Mouse (Mus musculus): ENCODE measurements at regions not wholly inside any gene's neighbourhood (a gene's known extent, or its start where the extent isn't known, plus 50 kb on each side); places are given as distances from the start of the nearest gene placed in this dataset.

GRCm38 (mm10) chr6:81586441-81587117 is 336.9 kb upstream of the Gcfc2 start:
- no peak for DNase-seq

- DNase-seq = peak; percentile 6
Observed at GRCm38 (mm10) chr6:81589727-81590126, 333.7 kb upstream of the Gcfc2 start.

DNA sequence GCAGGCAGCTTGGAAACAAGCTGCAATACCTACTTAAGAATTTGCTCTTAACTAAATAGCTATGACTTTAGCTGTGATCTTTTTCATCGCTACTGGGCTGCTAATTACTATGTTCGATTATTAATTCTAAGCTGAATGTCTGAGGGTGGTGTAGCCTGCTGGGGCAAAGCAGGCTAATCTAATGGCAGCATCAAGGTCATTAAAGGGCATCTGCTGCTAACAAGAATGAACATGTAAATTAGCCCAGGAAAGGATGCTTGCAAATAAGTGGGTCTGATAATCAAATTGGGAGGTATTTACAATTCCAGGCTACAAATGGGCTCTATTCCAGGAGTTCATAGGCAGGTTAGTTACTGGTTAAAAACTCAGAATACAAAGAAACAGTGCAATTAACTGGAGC is 327.5 kb upstream of the Gcfc2 start:
- no peak for DNase-seq

DNA sequence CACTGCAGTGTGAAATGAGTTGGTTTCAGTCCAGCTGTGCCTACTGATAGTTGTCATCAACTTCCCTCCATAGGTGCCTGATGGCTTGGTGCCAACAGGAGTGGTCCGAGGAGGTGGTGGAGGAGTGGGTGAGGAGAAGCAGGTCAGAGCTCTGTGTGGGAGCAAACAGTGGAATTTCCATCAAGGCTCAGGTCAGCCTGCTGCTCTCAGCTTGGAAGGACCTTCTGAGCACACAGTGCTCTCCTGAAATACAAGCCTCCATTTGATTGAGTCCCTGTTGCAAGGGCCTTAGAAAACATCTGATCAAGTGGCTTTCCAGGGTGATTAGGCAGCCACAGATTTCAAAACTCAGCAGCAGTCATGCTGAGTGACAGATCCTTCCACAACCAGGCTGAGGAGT is 314.8 kb upstream of the Gcfc2 start:
- no peak for DNase-seq

DNA sequence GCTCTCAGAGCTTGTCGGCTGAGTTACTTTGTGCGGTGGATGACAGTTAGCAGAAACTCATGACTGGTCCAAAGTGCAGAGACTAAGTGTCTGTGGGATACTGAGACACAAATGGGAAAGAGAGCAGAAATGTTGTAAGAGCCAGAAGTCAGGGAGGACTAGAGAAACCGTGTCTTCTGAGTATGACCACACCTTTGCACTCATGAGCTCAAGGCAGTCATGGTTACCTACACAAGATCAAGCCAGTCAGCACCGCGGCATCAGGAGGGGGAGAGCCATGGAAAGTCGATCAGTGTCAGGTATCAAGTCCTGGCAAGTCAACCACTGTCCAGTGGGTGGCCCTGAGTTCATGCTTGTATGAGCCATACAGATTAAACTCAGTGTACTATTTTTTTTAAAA is 311.5 kb upstream of the Gcfc2 start:
- DNase-seq = no peak

DNA sequence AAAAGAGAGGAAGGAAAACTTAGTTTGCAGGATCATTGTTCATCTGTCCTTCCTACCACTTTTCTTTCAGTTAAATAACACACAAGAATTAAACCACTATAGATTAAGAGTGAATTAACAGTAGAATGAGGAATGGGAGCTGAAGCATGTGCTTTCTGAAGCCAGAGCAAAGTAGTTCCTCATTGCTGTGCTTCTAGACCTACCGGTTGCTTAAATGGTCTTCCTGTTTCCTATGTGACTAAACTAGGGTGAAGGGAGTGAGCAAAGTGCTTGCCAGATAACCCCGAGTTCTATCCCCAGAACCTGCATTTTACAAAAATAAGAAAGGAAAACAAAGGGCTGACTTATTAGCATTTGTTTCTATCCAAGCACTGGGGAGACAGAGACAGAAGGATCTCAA is 305.5 kb upstream of the Gcfc2 start:
- DNase-seq = no peak

DNA sequence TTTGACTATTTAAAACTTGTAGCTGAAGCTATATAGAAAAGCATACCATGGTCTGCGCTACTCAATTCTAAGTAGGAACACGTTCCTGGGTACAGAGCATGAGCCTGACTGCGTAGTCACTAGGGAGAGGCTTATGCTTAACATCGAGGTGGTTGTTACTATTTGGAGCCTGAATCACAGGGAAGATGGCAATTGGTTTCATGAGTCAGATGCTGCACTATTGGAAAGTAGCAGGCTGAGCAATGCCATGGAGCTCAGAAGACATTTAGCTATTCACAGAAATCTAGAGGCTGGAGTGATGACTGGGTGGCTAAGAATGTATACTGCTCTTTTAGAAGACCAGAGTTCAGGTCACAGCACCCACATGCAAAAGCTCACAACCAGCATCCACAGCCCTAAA is 302.4 kb upstream of the Gcfc2 start:
- no peak for DNase-seq

GRCm38 (mm10) chr6:81622714-81623113 is 300.8 kb upstream of the Gcfc2 start:
- DNase-seq = no peak

- no peak for DNase-seq
Observed at GRCm38 (mm10) chr6:81625016-81625415, 298.5 kb upstream of the Gcfc2 start.

DNA sequence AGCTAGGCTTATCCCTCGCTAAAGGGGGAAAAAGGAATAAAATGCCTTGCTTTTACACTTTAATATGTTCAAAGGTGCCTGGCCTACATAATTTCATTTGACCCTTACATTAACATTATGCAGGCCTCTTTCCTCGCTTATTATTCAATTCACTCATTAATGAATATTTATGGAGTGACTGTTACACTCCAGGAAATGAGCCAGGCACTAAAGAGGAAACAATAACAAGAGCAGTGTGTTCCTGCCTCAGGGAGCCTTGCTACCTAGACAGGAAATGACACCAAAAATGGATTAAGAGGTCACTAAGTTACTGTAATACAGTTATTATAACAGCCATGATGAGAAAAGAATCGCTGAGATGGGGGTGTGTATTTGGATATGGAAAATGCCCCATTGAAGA is 289.9 kb upstream of the Gcfc2 start:
- DNase-seq = no peak

- DNase-seq = no peak
Observed at GRCm38 (mm10) chr6:81647615-81648375, 275.7 kb upstream of the Gcfc2 start.

GRCm38 (mm10) chr6:81651856-81652255 is 271.6 kb upstream of the Gcfc2 start:
- no peak for DNase-seq

- DNase-seq = no peak
Observed at GRCm38 (mm10) chr6:81655205-81655604, 268.3 kb upstream of the Gcfc2 start.

GRCm38 (mm10) chr6:81660478-81661395 is 262.7 kb upstream of the Gcfc2 start:
- DNase-seq = peak; percentile 25

GRCm38 (mm10) chr6:81668944-81669343 is 254.5 kb upstream of the Gcfc2 start:
- DNase-seq = no peak

DNA sequence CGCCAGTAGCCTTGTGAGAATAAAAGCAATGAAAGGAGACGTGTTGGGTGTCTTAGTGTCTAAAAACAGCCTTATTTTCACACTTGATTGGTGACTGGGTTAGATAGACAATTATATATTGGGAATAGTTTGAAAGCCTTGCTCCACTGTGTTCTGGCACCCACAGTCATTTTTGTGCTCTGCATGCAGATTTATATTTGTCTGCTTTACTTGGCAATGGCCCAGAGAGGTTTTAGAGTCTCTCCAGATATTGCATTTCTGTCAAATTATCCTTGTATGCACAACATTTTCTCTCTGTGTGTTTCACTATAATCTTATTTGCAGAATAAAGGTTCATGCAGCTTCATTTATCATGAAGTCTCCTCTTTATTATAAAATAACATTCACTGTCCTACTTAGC is 250.2 kb upstream of the Gcfc2 start:
- DNase-seq = no peak

DNA sequence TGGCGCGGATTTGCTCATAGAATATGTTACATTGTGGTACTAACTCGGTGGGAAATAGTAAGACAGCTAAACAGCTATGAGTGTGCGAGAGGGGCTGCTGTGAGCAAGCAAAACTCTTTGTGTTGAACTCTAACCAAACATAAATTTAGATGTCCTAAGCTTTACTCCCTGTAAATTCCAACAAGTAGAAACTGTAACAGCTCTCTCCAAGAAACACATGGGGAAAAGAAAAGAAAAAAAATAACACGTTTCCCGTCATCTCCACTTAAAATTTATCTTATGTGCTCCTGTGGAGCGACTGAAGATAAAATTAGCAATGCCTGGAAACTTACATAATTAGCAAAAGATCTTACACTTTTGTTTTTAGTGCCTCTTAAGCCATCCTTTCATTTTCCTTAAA is 226.2 kb upstream of the Gcfc2 start:
- DNase-seq = no peak

DNA sequence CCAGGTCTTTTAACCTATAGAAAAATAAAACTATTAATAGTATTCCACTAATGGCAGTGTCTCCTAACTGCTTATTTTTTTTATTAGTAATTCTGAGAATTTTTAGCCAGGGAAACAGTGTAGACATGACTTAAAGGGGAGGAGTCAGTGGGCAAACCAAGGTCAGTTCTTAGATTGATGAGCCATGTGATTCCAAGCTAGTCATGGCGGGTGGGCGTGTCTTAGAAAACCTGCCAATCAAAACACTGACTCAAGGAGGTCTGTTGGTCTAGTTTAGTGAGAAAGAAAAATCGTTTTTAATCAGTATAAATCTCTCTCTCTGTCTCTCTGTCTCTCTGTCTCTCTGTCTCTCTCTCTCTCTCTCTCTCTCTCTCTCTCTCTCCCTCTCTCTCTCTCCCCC is 225.3 kb upstream of the Gcfc2 start:
- no peak for DNase-seq

- DNase-seq = no peak
Observed at GRCm38 (mm10) chr6:81714867-81715266, 208.6 kb upstream of the Gcfc2 start.

DNA sequence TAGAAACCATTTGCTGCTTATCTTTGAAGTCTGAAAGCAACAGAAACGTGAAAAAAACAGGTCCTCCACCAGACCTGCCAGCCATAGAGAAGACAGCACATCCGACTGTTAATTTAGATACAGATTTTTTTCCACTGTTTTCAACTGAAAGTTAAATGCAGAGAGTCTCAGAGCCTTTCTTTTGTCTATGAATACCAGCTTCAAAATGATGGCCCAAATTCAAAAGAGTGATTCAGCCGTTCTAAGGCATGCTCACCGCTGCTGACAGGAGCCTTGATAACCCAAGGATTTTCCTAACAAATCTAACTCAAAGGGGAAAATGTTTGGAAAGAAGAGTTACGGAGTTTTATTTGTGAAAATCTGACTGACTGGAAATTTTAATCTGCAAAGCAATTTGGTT is 207.1 kb upstream of the Gcfc2 start:
- no peak for DNase-seq

DNA sequence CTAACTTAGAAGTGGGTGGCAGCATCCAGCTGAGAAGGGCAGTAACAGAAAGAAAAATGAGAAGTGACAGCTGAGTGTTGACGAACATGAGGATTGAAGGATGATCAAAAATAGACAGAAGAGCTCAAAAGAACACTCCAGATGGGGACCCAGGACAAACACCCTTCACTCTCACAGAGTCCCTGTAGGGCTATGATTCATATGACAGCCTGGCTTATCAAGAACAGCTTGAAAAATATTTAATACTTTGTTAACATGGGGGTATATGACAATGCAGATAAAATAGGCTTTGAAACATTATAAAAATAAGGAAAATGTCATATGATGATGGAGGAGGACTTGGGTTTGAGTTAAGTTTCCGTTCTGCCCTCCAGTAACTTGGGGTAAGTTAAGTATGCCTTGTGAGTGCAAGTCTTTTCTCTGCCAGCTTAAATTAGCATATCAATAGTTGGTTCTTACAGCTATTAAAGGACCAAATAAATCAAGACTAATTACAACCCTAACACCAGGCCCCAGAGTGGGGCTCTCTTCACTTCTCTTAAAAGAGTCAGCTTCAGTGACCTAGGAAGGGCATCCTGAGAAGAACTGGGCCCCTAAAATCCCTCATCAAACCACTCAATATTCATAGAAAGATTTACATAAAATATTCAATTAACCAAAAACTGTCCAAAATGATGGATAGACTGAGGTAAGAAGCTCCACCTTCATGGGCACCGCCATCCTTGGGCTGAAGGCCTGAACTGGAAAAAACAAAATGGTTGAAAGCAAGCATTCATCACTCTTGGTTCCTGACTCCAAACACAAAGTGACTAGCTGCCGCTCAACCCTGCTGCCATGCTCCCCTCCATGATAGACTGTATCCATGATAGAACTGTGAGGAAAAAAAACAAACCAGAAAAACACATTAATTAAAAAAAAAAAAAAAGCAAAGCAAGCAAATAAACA is 198.6 kb upstream of the Gcfc2 start:
- no peak for DNase-seq

DNA sequence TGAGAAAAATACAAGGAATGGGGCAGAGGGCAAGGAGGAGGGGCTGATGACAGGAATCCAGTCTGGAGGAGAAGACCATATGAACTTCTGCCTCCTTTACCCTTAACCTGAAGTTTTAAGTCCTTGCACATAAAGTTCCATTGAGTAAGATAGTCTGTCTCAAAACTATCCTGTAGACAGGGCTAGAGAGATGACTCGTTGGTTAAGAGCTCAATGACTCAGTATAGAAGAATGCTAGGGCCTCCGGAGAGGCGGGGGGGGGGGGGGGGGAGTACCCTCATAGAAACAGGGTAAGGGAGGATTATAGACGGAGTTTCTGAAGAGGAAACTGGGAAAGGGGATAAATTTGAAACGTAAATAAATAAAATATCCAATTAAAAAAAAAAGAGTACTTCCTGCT is 191.8 kb upstream of the Gcfc2 start:
- no peak for DNase-seq

GRCm38 (mm10) chr6:81733527-81733926 is 189.9 kb upstream of the Gcfc2 start:
- no peak for DNase-seq
